Mouse (Mus musculus) stomach, embryonic 16.5 days (tissue): ENCODE measurements at regions not wholly inside any gene's neighbourhood (a gene's known extent, or its start where the extent isn't known, plus 50 kb on each side); places are given as distances from the start of the nearest gene placed in this dataset.

ENCODE experiments used
- ATAC-seq: fragments of 200-750 bp; cut with Nextera tagmentation; 2 replicates; pipeline ENCODE4 v1.8.0; 2017; ENCODE audit warnings: moderate number of reproducible peaks, moderate TSS enrichment; ENCODE audit not compliant: insufficient read depth, low FRiP score
- H3K27ac ChIP-seq: fragments of 300-500 bp; sonication (generic); 2 replicates; pipeline ENCODE4 v1.5.1; 2014; ENCODE audit warnings: low read length
- H3K27me3 ChIP-seq: fragments of 300-500 bp; sonication (generic); 2 replicates; pipeline ENCODE4 v1.6.1; 2014; ENCODE audit warnings: low read length, control low read depth, mixed read lengths; ENCODE audit not compliant: control insufficient read depth, insufficient read depth
- H3K36me3 ChIP-seq: fragments of 300-500 bp; sonication (generic); 2 replicates; pipeline ENCODE4 v1.6.1; 2014; ENCODE audit warnings: low read length; ENCODE audit not compliant: control insufficient read depth, insufficient read depth
- H3K4me1 ChIP-seq: fragments of 300-500 bp; sonication (generic); 2 replicates; pipeline ENCODE4 v1.6.1; 2014; ENCODE audit warnings: low read length, control low read depth, mixed read lengths; ENCODE audit not compliant: control insufficient read depth, insufficient read depth
- H3K4me2 ChIP-seq: fragments of 300-500 bp; sonication (generic); 2 replicates; pipeline ENCODE4 v1.6.1; 2014; ENCODE audit warnings: low read depth, low read length, mixed read lengths
- H3K4me3 ChIP-seq: fragments of 300-500 bp; sonication (generic); replicated peaks from 2 replicates; pipeline ENCODE4 v1.5.1; 2014; ENCODE audit warnings: mild to moderate bottlenecking, low read length
- H3K9ac ChIP-seq: fragments of 300-500 bp; sonication (generic); 2 replicates; pipeline ENCODE4 v1.6.1; 2014; ENCODE audit warnings: low read length
- H3K9me3 ChIP-seq: fragments of 300-500 bp; sonication (generic); replicated peaks from 2 replicates; pipeline ENCODE4 v1.6.1; 2016; ENCODE audit warnings: low read length, control low read depth; ENCODE audit not compliant: control insufficient read depth
- WGBS: fragments of 180-500 bp; shearing (Covaris S2); extraction: QIAGEN DNeasy Blood & Tissue Kit; methylation state at CpG from one replicate; pipeline ENCODE4 v1.1.7; 2014; 5-methylcytosine and 5-hydroxymethylcytosine counted together

DNA sequence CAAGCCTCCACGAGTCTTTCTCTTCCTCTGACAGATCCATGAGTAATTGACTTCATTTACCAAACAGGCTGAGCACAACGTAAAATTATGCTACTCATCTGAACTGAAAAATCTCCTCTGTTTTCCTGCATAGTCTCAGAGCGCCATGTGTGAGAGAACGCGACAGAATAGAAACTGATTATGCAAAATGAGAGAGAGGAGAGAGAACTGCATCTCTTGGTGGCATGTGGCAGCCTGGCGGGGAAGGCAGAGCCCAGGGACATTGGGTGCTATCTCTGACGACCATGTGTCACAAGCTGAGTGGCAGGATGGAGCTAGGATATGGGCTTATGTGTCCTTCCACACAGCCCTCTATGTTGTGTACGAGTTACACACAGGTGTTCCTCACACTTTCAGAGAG is 131.6 kb upstream of the Atxn1 start:
- H3K27ac ChIP-seq: no peak overlapping the region

DNA sequence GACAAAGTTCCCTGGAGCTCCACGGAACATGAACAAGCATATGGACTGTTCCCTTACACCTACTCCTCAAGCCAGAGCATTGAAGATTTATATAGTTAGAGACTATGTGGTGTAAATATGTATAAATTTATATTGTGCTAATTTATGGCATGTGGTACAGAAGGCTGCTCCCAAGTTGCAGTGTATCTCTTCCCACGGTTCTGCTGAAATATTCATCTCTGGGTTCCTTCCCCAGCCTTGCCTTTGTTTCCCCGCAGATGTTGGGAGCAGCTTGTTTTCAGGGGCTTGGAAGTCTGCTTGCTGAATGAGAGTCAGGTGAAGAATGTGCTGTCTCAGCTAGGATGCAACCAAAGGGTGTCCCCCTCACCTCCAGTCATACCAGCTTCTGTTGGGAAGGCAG is 128.0 kb upstream of the Atxn1 start:
- H3K4me2 ChIP-seq: no peak overlapping the region
- ATAC-seq: no peak
- WGBS: 81% methylated on average over 3 of the region's 3 CpGs
- no peak overlapping the region for H3K9ac ChIP-seq
- no peaks in the 10 kb centered on the region for H3K4me1 ChIP-seq
- H3K27ac ChIP-seq: no peak overlapping the region
- no peaks in the 10 kb centered on the region for H3K36me3 ChIP-seq
- no peaks in the 10 kb centered on the region for H3K27me3 ChIP-seq
- no peaks in the 10 kb centered on the region; the same call in 1 of the 2 replicates for H3K9me3 ChIP-seq
- no peak overlapping the region for H3K4me3 ChIP-seq

More for the DNA sequence above, 131.6 kb upstream of the Atxn1 start:
- H3K9ac ChIP-seq: no peak overlapping the region
- no peaks in the 10 kb centered on the region for H3K4me1 ChIP-seq
- no peak for ATAC-seq
- H3K36me3 ChIP-seq: no peaks in the 10 kb centered on the region
- H3K9me3 ChIP-seq: no peaks in the 10 kb centered on the region
- H3K27me3 ChIP-seq: no peaks in the 10 kb centered on the region
- 61% methylated on average over 8 of the region's 8 CpGs for WGBS
- no peak overlapping the region for H3K4me3 ChIP-seq
- no peak overlapping the region for H3K4me2 ChIP-seq

DNA sequence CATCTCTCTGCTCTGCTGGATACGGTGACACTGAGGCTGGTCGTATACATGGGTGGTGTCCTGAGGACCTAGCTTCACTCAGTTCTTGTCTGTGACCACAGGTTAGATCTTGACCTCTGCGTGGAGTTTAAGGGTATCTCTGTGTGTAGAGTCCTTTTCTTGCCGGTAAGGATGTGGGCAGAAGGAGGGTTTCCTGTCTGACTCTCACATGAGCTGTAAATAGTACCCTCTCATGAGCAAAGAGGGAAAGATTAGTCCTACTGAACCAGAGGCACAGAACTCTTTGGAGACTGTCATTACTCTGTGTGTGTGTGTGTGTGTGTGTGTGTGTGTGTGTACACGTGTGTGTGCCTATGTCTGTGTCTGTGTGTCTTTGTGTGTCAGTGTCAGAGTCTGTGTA is 126.3 kb upstream of the Atxn1 start:
- no peaks in the 10 kb centered on the region for H3K36me3 ChIP-seq
- H3K9ac ChIP-seq: no peak overlapping the region
- H3K4me3 ChIP-seq: no peak overlapping the region
- 68% methylated on average over 5 of the region's 5 CpGs for WGBS
- no peak for ATAC-seq
- H3K9me3 ChIP-seq: no peaks in the 10 kb centered on the region; the same call in 1 of the 2 replicates
- no peaks in the 10 kb centered on the region for H3K4me1 ChIP-seq
- H3K27me3 ChIP-seq: no peaks in the 10 kb centered on the region
- H3K27ac ChIP-seq: no peak overlapping the region
- H3K4me2 ChIP-seq: no peak overlapping the region

DNA sequence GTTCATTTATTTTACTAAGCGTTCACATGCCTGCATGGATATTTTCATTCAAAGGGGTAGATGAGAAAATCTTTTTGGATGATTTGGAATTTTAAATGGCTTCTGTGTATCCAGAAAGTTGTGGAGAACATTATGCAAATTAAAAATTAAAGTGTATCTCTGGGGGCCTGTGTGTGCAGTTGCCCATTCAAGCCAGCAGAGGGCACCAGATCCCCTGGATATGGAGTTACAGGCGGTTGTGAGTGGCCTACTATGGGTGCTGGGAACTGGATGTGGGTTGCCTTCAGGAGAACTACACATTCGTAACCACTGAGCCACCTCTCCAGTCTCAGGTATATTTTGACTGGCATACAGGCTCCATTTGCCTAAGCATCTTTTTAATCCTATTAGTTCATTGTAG is 123.4 kb upstream of the Atxn1 start:
- Histone ChIP-seq H3K27me3 (no peaks in the 10 kb centered on the region), H3K9ac (no peak overlapping the region), H3K4me3 (no peak overlapping the region), H3K4me2 (no peak overlapping the region), H3K36me3 (no peaks in the 10 kb centered on the region), H3K4me1 (no peaks in the 10 kb centered on the region), H3K9me3 (no peaks in the 10 kb centered on the region; the same call in 1 of the 2 replicates), H3K27ac (no peak overlapping the region)
- WGBS: 88% methylated on average over 3 of the region's 3 CpGs
- ATAC-seq: no peak

DNA sequence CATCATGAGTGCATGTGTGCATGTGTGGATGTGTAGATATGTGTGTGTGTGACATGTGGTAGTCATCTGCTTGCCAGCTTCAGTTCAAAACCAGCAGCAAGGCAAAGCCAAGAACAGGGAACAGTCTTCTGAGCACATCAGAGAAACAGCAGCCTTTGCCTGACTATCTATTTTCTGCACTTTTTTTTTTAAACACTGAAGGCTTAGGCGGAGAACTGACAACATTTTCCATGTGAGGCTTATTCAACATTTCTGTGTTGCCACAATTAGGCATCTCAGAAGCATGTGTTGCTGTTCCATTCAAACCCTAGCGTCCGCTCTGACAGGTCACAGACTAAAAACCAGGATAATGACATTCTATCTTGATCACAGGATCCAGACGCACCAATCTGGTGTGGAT is 122.9 kb upstream of the Atxn1 start:
- no peak overlapping the region for H3K27ac ChIP-seq
- ATAC-seq: no peak
- no peaks in the 10 kb centered on the region; the same call in 1 of the 2 replicates for H3K9me3 ChIP-seq
- no peaks in the 10 kb centered on the region for H3K36me3 ChIP-seq
- no peaks in the 10 kb centered on the region for H3K27me3 ChIP-seq
- no peak overlapping the region for H3K9ac ChIP-seq
- no peaks in the 10 kb centered on the region for H3K4me1 ChIP-seq
- no peak overlapping the region for H3K4me2 ChIP-seq
- H3K4me3 ChIP-seq: no peak overlapping the region
- 82% methylated on average over 4 of the region's 4 CpGs for WGBS

DNA sequence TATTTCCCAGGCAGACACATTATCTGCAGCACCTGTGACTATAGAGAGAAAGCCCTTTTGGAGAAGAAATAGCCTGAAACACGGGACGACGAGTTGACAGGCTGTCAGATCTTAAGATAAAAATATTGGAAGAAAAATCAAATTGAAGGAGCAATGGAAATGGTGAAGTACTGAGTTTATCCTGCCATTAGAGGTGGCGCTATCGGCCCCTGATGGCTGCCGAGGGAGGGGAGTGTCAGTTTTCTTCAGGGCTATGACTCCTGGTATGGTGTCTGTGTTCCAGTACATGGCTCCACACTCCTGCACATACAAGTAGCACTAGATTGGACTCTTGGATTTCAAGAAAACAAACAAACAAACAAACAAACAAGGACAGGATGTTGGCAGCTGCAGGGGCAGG is 112.1 kb upstream of the Atxn1 start:
- Histone ChIP-seq H3K36me3 (no peaks in the 10 kb centered on the region), H3K27ac (no peak overlapping the region), H3K4me3 (no peak overlapping the region), H3K9ac (no peak overlapping the region), H3K27me3 (no peaks in the 10 kb centered on the region), H3K4me1 (no peaks in the 10 kb centered on the region), H3K4me2 (no peak overlapping the region), H3K9me3 (no peaks in the 10 kb centered on the region)
- no peak for ATAC-seq
- WGBS: 71% methylated on average over 6 of the region's 6 CpGs

DNA sequence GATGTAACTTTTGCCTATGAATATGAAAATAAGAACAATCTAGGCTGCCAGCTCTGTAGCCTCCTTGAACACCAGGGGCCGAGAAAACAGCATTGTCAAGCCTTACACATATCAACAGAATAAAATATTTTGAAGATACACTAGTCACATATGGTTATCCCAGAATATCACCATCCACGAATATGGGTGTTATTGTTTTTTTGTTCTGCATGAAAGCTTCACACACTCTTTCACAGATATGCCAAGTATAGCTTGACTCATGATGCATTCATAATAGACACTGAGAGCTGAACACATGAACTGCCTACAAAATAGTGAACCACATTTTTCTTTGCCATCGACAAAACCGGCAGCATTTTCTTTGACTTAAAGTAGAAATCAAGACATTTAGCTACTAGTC is 106.9 kb upstream of the Atxn1 start:
- no peak for ATAC-seq
- WGBS: 86% methylated on average over 4 of the region's 4 CpGs
- Histone ChIP-seq H3K36me3 (no peaks in the 10 kb centered on the region), H3K27me3 (no peaks in the 10 kb centered on the region), H3K9ac (no peak overlapping the region), H3K9me3 (no peaks in the 10 kb centered on the region), H3K4me3 (no peak overlapping the region), H3K27ac (no peak overlapping the region), H3K4me2 (no peak overlapping the region), H3K4me1 (no peaks in the 10 kb centered on the region)

DNA sequence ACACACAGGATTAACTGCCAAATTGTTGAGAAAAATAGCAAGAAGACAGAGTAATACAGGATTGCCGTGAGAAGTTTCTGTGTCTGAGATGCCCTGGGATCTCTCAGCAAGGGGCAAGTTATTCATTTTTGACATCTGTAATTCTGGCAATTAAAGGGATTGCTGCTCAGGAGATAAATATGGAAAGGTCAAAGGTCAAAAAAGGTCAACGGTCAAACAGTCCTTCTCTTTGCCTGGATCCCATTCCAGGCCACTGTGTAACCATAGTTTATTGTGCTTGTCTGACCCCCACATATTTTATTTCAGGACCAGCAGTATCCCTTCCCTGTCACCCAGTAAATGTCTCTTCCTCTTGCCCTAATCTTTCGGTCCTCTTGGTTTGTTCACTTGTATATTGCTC is 104.8 kb upstream of the Atxn1 start:
- H3K9ac ChIP-seq: no peak overlapping the region
- H3K4me2 ChIP-seq: no peak overlapping the region
- 39% methylated on average over 3 of the region's 3 CpGs for WGBS
- no peaks in the 10 kb centered on the region for H3K36me3 ChIP-seq
- ATAC-seq: no peak
- H3K4me3 ChIP-seq: no peak overlapping the region
- no peaks in the 10 kb centered on the region for H3K9me3 ChIP-seq
- no peak overlapping the region for H3K27ac ChIP-seq
- H3K27me3 ChIP-seq: no peaks in the 10 kb centered on the region
- no peaks in the 10 kb centered on the region for H3K4me1 ChIP-seq

DNA sequence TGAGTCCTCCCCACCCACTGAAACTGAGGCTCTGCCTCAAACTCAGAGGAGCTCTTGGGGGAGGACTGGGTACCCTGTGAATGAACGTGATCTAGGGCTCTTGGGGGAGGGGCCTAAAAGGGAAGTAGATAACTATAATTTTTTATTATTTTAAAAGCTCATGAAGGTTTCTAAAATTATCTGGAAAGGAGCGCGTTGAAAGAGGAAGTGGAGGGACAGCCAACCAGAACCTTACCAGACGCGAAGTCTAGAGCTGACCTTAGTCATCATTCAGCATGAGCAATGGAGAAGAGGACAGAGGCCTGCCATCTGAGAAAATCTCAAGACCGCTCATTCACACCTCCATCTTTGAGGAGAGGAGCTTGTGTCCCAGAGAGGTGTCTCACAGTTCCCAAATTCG is 98.0 kb upstream of the Atxn1 start:
- Histone ChIP-seq H3K4me1 (no peaks in the 10 kb centered on the region), H3K9ac (no peak overlapping the region), H3K4me2 (no peak overlapping the region), H3K27me3 (no peaks in the 10 kb centered on the region), H3K4me3 (no peak overlapping the region), H3K36me3 (no peaks in the 10 kb centered on the region), H3K27ac (no peak overlapping the region), H3K9me3 (no peaks in the 10 kb centered on the region)
- 92% methylated on average over 7 of the region's 7 CpGs for WGBS
- no peak for ATAC-seq

DNA sequence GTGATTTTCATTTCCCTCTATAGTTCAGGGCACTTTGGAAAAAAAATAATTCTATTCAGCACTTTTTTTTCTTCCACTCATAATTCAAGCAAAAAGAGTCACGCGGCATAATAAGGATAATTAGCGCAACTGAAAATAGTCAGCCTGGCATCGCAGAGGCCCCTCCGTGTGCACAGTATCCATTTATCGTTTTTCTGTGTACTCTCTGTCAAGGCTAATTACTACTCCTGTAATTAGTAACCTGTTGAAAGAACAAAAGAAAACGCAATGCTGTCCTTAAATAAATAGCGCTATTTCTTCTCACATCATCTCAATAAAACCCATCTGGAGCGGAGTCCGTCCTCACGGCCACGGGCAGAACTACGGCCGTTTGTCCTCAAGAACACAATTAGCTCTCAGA is 95.1 kb upstream of the Atxn1 start:
- H3K27ac ChIP-seq: no peak overlapping the region

More for the DNA sequence above, 95.1 kb upstream of the Atxn1 start:
- Histone ChIP-seq H3K9me3 (no peaks in the 10 kb centered on the region), H3K36me3 (no peaks in the 10 kb centered on the region), H3K4me3 (no peak overlapping the region), H3K9ac (no peak overlapping the region), H3K27me3 (no peaks in the 10 kb centered on the region), H3K4me1 (no peaks in the 10 kb centered on the region), H3K4me2 (no peak overlapping the region)
- no peak for ATAC-seq
- WGBS: 87% methylated on average over 14 of the region's 14 CpGs
